Mouse (Mus musculus): ENCODE results near the gene Itga5. TPM values are rescaled to one million over a fixed set of nuclear protein-coding genes. Genes with fewer than 3 reads are reported as not detected.
A peak's percentile ranks its signal among the peaks of the same experiment; 100 is the strongest.

The Itga5 gene
- total and polyA plus RNA-seq, 2 experiments from 2014 or later = 3.2 to 3.5 TPM

DNA sequence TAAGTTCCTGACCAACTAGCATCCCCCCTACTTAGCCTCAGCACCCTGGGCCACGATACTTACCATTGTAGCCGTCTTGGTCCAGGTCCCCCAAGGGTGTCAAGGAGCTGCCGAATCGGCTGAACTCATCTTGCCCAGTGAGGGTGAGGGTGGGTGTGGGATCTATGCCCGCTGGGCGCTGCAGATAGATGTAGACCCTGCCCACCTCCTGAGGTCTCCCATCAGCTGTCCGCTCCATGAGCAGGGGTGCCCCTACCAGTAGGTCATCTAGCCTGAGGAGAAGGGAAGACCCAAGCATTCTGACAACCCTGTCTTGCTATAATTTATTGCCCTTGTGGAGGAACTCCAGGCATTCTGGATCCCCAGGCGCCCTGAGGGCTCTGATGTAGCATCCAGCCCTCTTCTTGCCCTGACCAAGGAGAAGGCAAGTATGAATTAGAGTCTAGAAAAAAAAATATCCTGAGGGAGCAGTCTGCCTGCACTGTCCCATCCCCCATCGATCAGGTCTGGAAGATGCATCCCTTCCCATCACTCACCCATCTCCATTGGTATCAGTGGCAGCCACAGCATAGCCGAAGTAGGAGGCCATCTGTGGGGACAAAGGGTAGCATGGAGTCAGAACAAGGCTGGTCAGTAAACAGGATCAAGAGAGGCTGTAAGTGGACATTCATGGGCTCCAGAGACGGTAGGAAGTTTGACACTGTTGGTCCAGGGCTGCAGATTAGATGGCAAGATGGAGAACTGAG is 12.9 kb downstream of the Itga5 start:
- 93% methylated on average over 11 of the region's 11 CpGs for WGBS
- Histone ChIP-seq H3K4me1 (ENCODE audit: insufficient read depth) (no peaks in the 10 kb centered on the region), H3K9ac (no peak overlapping the region), H3K27me3 (ENCODE audit: insufficient read depth, low read length) (no peaks in the 10 kb centered on the region), H3K9me3 (ENCODE audit: low read length) (no peaks in the 10 kb centered on the region), H3K4me3 (ENCODE audit: low read depth, low read length) (no peak overlapping the region), H3K27ac (ENCODE audit: low read depth, low read length) (no peak overlapping the region), H3K4me2 (ENCODE audit: low read depth) (no peak overlapping the region), H3K36me3 (ENCODE audit: insufficient read depth) (no peaks in the 10 kb centered on the region)
- TF ChIP-seq CTCF (IDR thresholded peaks at IDR 0.05; ENCODE audit: low read depth) = no peak
- ATAC-seq = no peak
- no peak for DNase-seq

DNA sequence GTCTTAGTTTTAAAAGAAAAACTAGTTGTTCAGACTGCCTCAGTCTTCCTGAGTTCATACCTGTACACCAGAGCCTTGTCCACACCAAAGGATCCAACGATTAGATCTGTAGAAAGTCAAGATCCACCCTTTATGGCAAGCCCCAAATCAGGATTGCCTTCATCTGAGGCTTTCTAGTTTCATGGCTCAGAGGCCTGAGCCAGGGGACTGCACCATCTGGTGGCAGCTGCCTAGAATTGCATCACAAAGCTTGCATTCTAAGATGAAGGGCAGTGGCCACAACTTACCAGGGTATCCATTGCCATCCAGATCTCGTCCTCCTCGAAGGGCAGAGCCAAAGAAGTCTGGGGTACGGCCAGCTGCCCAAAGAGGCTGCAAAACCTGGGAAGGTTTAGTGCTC is 13.7 kb downstream of the Itga5 start:
- Histone ChIP-seq H3K9ac (no peak overlapping the region), H3K36me3 (ENCODE audit: insufficient read depth) (no peaks in the 10 kb centered on the region), H3K27ac (ENCODE audit: low read depth, low read length) (no peak overlapping the region), H3K4me2 (ENCODE audit: low read depth) (no peak overlapping the region), H3K4me3 (ENCODE audit: low read depth, low read length) (no peak overlapping the region), H3K27me3 (ENCODE audit: insufficient read depth, low read length) (no peaks in the 10 kb centered on the region), H3K9me3 (ENCODE audit: low read length) (no peaks in the 10 kb centered on the region), H3K4me1 (ENCODE audit: insufficient read depth) (no peaks in the 10 kb centered on the region)
- 42% methylated on average over 4 of the region's 4 CpGs for WGBS
- peak; percentile 86 for TF ChIP-seq CTCF (IDR thresholded peaks at IDR 0.05; ENCODE audit: low read depth)
- DNase-seq (peak; percentile 72), ATAC-seq (peak; percentile 62)

DNA sequence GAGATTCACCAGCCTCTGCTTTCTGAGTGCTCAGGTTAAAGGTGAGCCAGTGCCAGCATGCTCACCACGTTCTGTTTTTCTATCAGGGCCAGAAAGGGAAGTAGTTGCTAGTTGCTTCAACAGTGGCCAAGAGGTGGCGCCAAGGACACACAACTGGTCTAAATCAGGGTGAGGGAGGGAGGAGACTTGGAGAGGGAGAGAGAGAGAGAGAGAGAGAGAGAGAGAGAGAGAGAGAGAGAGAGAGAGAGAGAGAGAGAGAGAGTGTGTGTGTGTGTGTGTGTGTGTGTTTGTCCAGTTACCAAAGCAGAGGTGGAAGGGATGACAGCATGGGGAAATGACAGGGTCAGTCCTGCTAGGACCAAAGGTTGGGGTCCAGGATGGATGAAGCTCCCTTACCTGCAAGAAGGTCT is 19.3 kb downstream of the Itga5 start:
- no peaks in the 10 kb centered on the region for H3K36me3 ChIP-seq (ENCODE audit: insufficient read depth)
- H3K4me1 ChIP-seq (ENCODE audit: insufficient read depth) = no peaks in the 10 kb centered on the region
- H3K4me3 ChIP-seq (ENCODE audit: low read depth, low read length) = no peak overlapping the region
- peak; percentile 67 for TF ChIP-seq CTCF (IDR thresholded peaks at IDR 0.05; ENCODE audit: low read depth)
- ATAC-seq (peak; percentile 39; the same call in 1 of the 2 replicates), DNase-seq (peak; percentile 71)
- H3K9ac ChIP-seq = no peak overlapping the region
- no peak overlapping the region for H3K4me2 ChIP-seq (ENCODE audit: low read depth)
- 4% methylated on average over 2 of the region's 2 CpGs for WGBS
- H3K9me3 ChIP-seq (ENCODE audit: low read length) = no peaks in the 10 kb centered on the region
- no peak overlapping the region for H3K27ac ChIP-seq (ENCODE audit: low read depth, low read length)
- H3K27me3 ChIP-seq (ENCODE audit: insufficient read depth, low read length) = no peaks in the 10 kb centered on the region; the same call in 1 of the 2 replicates

DNA sequence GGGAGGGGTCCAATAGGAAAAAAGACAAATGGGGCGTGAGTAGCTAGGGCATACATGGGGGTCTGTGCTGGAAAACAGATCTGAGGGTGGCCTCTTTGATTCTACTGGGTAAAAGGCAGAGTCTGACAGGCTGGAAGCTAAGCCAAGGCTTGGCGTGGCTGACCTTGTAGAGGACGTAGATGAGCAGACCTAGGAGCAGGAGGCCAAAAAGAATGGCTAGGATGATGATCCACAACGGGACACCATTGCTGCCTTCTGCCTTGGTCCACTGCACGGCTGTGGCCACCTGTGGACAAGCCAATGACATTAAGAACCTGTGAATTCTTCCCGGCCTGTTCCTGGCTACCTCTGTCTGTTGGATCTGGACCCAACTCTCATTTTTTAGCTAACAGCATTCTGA is 20.8 kb downstream of the Itga5 start:
- Histone ChIP-seq H3K36me3 (ENCODE audit: insufficient read depth) (no peaks in the 10 kb centered on the region), H3K27ac (ENCODE audit: low read depth, low read length) (no peak overlapping the region), H3K4me1 (ENCODE audit: insufficient read depth) (no peaks in the 10 kb centered on the region), H3K4me3 (ENCODE audit: low read depth, low read length) (no peak overlapping the region), H3K4me2 (ENCODE audit: low read depth) (no peak overlapping the region), H3K9ac (no peak overlapping the region), H3K27me3 (ENCODE audit: insufficient read depth, low read length) (no peaks in the 10 kb centered on the region; the same call in 1 of the 2 replicates), H3K9me3 (ENCODE audit: low read length) (no peaks in the 10 kb centered on the region)
- no peak for ATAC-seq
- WGBS = 86% methylated on average over 6 of the region's 6 CpGs
- no peak for TF ChIP-seq CTCF (IDR thresholded peaks at IDR 0.05; ENCODE audit: low read depth)
- DNase-seq = no peak

DNA sequence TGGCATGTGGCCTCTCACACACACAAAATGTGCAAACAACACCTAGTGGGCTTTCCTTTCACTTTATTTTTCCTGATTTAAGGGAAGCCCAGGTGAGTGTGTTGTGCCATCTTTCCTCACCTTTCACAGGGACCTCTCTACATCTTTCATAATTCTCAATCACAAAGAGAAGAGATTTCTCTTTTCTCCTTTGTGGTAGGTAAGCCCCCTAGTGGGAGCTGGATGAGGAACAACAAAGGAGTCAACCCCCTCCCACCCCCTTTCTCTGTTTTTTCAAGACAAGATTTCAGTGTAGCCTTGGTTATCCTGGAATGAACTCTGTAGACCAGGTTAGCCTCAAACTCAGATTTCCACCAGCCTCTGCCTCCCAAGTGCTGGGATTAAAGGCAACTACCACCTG is 23.0 kb downstream of the Itga5 start:
- TF ChIP-seq CTCF (IDR thresholded peaks at IDR 0.05; ENCODE audit: low read depth) = peak; percentile 19; the same call in 1 of the 2 replicates
- Histone ChIP-seq H3K9ac (no peak overlapping the region), H3K4me1 (ENCODE audit: insufficient read depth) (no peaks in the 10 kb centered on the region), H3K36me3 (ENCODE audit: insufficient read depth) (no peaks in the 10 kb centered on the region), H3K4me3 (ENCODE audit: low read depth, low read length) (no peak overlapping the region), H3K27ac (ENCODE audit: low read depth, low read length) (no peak overlapping the region), H3K9me3 (ENCODE audit: low read length) (no peaks in the 10 kb centered on the region), H3K27me3 (ENCODE audit: insufficient read depth, low read length) (no peaks in the 10 kb centered on the region; the same call in 1 of the 2 replicates), H3K4me2 (ENCODE audit: low read depth) (no peak overlapping the region)
- DNase-seq (no peak), ATAC-seq (no peak)

DNA sequence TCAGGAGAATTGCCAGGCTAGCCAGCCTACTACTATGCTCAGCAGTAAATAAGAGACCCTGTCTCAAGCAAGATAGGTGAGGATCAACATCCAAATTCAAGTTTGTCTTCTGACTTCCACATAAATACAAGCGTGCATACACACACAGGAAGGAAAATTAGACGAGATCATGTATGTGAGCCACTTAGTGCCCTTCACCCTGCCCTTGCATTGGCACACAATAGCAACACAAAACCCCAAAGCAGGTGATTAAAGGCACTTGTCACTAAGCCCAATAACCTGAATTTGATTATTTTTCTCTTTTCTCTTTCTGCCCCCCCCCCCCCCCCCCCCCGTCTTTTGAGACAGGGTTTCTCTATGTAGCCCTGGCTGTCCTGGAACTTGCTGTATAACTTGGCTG is 23.6 kb downstream of the Itga5 start:
- ATAC-seq (no peak), DNase-seq (no peak)
- TF ChIP-seq CTCF (IDR thresholded peaks at IDR 0.05; ENCODE audit: low read depth) = no peak
- Histone ChIP-seq H3K4me2 (ENCODE audit: low read depth) (no peak overlapping the region), H3K36me3 (ENCODE audit: insufficient read depth) (no peaks in the 10 kb centered on the region), H3K9me3 (ENCODE audit: low read length) (no peaks in the 10 kb centered on the region), H3K9ac (no peak overlapping the region), H3K4me1 (ENCODE audit: insufficient read depth) (no peaks in the 10 kb centered on the region), H3K4me3 (ENCODE audit: low read depth, low read length) (no peak overlapping the region), H3K27me3 (ENCODE audit: insufficient read depth, low read length) (no peaks in the 10 kb centered on the region; the same call in 1 of the 2 replicates), H3K27ac (ENCODE audit: low read depth, low read length) (no peak overlapping the region)
- 66% methylated on average over 3 of the region's 3 CpGs for WGBS

DNA sequence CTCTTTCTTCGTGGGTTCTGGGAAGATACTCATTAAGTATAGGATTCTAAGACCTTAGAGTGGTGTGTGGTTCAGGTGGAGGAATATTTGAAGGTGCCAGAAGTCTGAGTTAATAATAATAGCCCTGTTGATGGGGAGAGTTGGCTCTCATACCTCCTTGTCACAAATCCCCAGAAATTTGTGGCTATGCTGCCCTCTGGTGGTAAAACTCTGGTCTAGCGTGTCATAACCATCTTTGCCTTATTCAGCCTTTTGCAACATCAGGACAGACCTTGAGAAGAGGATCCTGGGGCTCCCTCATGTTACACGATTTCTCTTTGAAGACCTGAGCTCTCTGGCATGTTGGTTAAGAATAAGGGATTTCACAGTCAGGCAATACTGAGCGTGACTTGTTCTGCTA is 24.1 kb downstream of the Itga5 start:
- Histone ChIP-seq H3K27me3 (ENCODE audit: insufficient read depth, low read length) (no peaks in the 10 kb centered on the region; the same call in 1 of the 2 replicates), H3K4me2 (ENCODE audit: low read depth) (no peak overlapping the region), H3K4me1 (ENCODE audit: insufficient read depth) (no peaks in the 10 kb centered on the region), H3K36me3 (ENCODE audit: insufficient read depth) (no peaks in the 10 kb centered on the region), H3K27ac (ENCODE audit: low read depth, low read length) (no peak overlapping the region), H3K9me3 (ENCODE audit: low read length) (no peaks in the 10 kb centered on the region), H3K4me3 (ENCODE audit: low read depth, low read length) (no peak overlapping the region), H3K9ac (no peak overlapping the region)
- ATAC-seq = peak; percentile 25; the same call in 1 of the 2 replicates
- DNase-seq = peak; percentile 92
- TF ChIP-seq CTCF (IDR thresholded peaks at IDR 0.05; ENCODE audit: low read depth) = peak; percentile 88
- 15% methylated on average over 4 of the region's 4 CpGs for WGBS

All from forebrain, postnatal 0 days (tissue).